Mouse (Mus musculus) heart, postnatal 10 days (tissue): ENCODE measurements at regions not wholly inside any gene's neighbourhood (a gene's known extent, or its start where the extent isn't known, plus 50 kb on each side); places are given as distances from the start of the nearest gene placed in this dataset.
"Not testable (repeated sequence)": the region's sequence is repeated elsewhere in the genome, so short reads cannot be mapped to it uniquely, and the experiment has no call there.

Experiments used
- DNase-seq, 2 experiments: peaks; one replicate each; pipeline ENCODE4 v3.0.0; 2021
- intact Hi-C: fragments of 180-260 bp; cut with DNase I; formaldehyde crosslinking; loops from one replicate; pipeline ENCODE4 v1.15.1; 2025

DNA sequence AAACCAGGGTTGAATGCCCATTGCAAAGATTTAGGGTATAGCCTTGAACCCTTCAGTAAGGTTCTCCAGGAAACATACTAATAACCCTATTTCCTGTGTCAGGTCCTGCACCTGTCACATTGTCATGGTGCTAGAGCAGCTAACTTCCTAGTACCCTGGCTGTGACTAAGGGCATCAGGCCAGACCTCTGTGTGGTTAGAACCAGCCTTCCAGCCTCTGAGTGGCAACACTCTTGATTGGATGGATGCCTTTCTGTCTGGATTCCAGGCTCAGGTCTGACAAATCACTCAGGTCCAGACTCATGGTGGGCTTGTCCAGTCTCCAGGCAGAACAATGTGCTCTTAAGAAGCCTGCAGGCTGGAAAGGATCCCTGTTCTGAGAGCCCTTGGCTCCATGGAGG is 426.2 kb upstream of the Zfp507 start:
- intact Hi-C loops, result no loop called here
- DNase-seq, result no peak

DNA sequence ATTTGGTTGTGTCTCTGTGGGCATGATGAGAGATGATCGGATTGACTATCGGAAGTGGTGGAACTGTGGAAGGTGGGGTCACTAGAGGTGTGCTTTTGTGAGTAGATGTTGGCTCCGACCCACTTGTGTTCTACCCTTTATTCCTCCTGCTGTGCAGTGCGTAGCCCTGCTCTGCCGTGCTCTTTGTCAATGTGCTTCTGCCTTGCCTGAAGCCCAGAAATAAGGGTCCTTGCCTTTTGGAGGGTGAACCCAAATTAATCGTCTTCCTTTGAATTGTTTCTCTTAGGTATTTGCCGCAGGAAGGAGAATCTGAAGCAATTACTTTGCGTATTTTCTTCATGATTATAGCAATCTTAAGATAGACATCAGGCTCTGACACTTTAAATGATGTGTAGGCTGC is 421.6 kb upstream of the Zfp507 start:
- no peak for DNase-seq
- intact Hi-C loops, result no loop called here

DNA sequence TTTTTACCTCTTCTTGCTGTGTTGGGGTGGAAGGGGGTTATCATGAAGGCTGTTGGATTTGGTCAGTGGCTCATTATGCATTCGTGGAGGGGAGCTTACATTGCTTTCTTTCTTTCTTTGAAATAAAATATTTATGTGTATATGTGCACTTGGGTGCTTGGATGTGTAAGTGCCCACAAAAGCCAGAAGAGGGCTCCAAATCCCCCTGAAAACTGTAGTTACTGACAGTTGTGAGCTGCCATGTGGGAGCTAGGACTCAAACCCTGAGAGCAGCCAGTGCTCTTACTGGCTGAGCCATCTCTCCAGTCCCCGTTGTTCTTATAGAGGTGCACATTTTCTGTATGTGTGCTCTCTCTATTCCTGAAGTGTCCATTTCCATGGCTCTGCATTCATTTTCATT is 415.6 kb upstream of the Zfp507 start:
- DNase-seq, result no peak
- intact Hi-C loops, result no loop called here

- intact Hi-C loops, result no loop called here
- DNase-seq, result no peak
Measured at GRCm38 (mm10) chr7:36210034-36210433, 407.2 kb upstream of the Zfp507 start.

DNA sequence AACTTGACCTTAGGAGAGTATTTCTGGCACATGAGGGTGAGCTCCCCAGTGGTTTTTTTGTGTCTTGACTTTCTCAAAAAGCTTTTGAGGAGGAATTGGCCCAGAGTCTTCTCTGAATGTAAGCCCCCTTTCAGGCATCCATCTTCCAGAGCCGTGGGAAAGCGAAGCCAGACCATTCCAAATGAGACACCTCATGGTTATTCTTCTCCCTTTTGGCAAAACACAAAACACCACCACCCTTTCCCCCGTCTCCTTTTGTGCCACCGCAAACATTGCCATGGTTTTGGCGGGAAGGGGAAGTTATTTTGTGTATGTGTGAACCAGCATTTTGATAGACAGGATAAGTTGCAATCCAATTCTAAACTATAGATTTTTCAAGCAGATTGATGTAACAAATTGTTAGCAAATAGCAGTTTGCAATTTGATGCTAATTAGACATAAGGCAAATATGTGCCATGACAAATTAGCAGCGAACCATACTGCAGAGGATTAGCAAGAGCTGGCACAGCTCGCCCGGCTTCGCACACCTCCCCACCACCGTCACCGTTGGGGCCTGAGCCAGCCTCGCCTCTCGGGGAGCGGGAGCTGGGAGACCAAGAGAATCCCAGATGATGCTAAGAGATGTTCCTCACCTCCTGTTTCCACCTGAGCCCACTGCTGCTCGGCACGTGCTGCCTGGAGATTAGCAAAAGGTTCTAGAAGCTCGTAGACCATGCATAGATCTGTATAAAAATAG is 404.9 kb upstream of the Zfp507 start:
- intact Hi-C loops, result no loop called here
- no peak for DNase-seq

GRCm38 (mm10) chr7:36198091-36198700 is 395.4 kb upstream of the Zfp507 start:
- intact Hi-C loops, result no loop called here
- no peak for DNase-seq

GRCm38 (mm10) chr7:36196154-36196720 is 393.4 kb upstream of the Zfp507 start:
- intact Hi-C loops, result no loop called here
- DNase-seq, result no peak

DNA sequence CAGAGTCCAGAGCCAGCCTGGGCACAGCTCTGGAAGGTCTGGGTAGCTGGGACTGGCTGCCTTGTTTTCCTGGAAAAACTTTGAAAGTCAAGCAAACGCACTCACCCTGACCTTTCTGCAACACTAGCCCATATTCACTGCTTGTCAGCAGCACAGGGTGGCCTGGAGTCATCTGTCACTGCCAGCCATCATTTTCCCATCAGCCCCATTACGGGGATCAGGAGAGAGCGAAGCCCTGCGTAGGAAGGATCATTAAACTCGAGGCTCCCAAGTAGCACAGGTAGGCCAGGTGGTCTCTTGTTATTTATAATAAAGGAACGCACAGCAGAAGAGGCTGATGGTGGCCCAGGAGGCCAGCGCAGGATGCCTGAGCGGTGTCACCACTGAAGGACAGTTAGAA is 389.8 kb upstream of the Zfp507 start:
- no peak for DNase-seq
- intact Hi-C loops, result no loop called here

DNA sequence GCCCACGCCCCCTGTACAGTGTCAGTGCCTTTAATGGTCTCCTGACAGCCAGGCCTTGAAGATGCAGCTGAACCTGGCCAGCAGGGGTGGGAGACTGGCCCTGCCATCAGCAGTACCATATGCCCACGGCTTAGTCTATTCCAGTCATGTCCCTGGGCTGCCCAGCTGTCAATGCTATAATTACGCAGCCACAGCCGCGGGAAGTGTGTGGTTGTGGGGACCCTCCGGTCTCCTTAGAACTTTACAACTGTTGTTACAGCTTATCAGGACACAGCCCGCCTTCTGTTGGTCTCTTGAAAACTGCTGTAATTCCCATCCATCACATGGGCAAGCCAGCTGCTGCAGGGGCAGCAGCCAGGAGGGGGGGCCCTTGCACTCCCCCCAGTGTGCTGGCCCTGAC is 375.1 kb upstream of the Zfp507 start:
- intact Hi-C loops, result loop anchor here (10.0 kb wide), 1 partner anchor 63 kb away; no protein-coding TSS in a partner anchor

GRCm38 (mm10) chr7:36175296-36175695 is 372.5 kb upstream of the Zfp507 start:
- intact Hi-C loops, result loop anchor here (10.0 kb wide), 1 partner anchor 60 kb away; no protein-coding TSS in a partner anchor
- no peak for DNase-seq

More for the DNA sequence above, 375.1 kb upstream of the Zfp507 start:
- DNase-seq, result no peak

DNA sequence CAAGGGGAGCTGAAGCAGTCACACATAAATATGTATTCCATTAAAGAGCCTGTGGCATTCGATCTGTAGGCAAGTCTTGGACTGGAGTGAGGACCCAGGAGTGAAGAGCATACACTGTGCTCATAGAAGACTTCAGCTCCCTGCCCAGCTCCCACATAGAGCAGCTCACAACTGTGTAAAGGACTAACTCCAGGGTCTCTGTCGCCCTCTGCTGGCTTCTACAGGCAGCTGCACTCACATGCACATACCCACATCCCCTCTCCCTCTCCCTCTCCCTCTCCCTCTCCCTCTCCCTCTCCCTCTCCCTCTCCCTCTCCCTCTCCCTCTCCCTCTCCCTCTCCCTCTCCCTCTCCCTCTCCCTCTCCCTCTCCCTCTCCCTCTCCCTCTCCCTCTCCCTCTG is 369.7 kb upstream of the Zfp507 start:
- intact Hi-C loops, result loop anchor here (10.0 kb wide), 1 partner anchor 58 kb away; no protein-coding TSS in a partner anchor
- not testable (repeated sequence) for DNase-seq

- intact Hi-C loops, result no loop called here
Measured at GRCm38 (mm10) chr7:36157270-36157945, 354.6 kb upstream of the Zfp507 start.

GRCm38 (mm10) chr7:36156595-36156994 is 353.8 kb upstream of the Zfp507 start:
- intact Hi-C loops, result no loop called here
- no peak for DNase-seq

More at GRCm38 (mm10) chr7:36157270-36157945, 354.6 kb upstream of the Zfp507 start:
- no peak for DNase-seq

DNA sequence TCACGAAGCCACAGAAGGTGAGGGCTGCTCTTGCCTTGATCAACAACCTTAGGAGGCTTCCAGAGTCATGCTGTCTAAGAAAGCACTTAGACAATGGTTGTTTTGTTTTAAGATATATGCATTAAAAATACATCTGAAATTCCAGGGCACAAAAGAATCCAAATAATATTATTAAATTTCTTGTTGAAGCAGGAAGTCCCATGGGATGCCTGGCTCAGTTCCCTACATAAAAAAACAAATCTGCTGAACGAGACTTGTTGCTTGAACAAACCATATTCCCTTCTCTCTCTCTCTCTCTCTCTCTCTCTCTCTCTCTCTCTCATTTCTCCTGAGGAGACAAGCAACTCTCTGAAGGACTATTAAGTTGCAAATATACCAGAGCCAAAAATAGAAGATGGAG is 352.8 kb upstream of the Zfp507 start:
- intact Hi-C loops, result no loop called here
- DNase-seq, result peak in 1 of 2 experiments; percentile 14

- DNase-seq, result no peak
- intact Hi-C loops, result no loop called here
Measured at GRCm38 (mm10) chr7:36155159-36155558, 352.4 kb upstream of the Zfp507 start.

GRCm38 (mm10) chr7:36150871-36151560 is 348.2 kb upstream of the Zfp507 start:
- no peak for DNase-seq
- intact Hi-C loops, result loop anchor here (2.0 kb wide), 1 partner anchor 20 kb away; no protein-coding TSS in a partner anchor

DNA sequence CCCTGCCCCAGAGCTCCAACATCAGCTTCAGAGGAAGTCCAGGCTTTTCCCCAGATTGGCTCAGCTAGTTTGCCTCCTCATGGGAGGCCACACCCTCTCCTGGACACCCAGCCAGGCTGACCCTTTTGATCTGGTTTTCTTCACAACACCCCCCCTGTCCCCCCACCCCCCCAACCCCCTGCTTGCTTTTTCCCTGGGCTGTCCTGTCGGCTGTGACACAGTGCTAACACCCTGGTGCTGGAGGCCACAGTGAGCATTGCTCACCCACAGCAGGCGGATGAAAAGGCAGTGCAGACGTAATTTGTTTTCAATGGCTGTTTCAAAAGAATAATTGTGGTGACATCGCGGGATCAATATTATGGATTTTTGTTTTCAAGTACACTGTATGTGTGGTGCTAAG is 333.8 kb upstream of the Zfp507 start:
- intact Hi-C loops, result no loop called here

GRCm38 (mm10) chr7:36134557-36134956 is 331.8 kb upstream of the Zfp507 start:
- no peak for DNase-seq
- intact Hi-C loops, result no loop called here

More for the DNA sequence above, 333.8 kb upstream of the Zfp507 start:
- no peak for DNase-seq

DNA sequence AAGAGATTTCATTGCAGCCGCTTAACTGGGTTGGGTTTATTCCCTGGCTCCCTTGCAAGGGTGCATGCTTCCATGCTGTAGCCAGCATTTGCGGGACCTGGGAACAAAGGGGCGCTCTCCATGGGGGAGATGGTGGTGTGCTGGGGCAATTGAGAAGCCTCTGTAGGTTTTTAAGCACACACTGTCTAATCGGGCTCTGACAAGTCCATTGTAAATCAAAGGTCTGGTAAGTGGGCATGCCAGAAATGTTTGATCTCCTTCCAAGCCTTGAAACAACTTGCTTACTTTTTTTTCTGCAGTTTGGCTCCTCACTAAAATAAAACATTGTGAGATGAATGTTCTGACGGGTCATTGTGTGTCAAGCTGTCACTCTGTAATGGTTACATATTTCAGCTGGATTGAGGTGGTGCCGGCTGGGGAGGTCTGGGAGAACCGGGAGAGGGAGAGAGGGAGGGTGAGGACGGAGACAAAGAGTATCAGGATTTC is 330.9 kb upstream of the Zfp507 start:
- peak; percentile 21 to 30 for DNase-seq
- intact Hi-C loops, result no loop called here

GRCm38 (mm10) chr7:36133026-36133425 is 330.2 kb upstream of the Zfp507 start:
- DNase-seq, result no peak

More at GRCm38 (mm10) chr7:36133026-36133425, 330.2 kb upstream of the Zfp507 start:
- intact Hi-C loops, result no loop called here
